Mouse (Mus musculus) v-Abl transformed pro-B cells (cell line): ENCODE measurements at regions not wholly inside any gene's neighbourhood (a gene's known extent, or its start where the extent isn't known, plus 50 kb on each side); places are given as distances from the start of the nearest gene placed in this dataset.

Source experiments
- in situ Hi-C, 2 experiments: fragments of 400-800 bp; cut with MboI; formaldehyde crosslinking; loops; one replicate each; pipeline ENCODE4 v1.15.1; 2025; ENCODE audit not compliant: unreplicated experiment in 2 of 2

- in situ Hi-C loops = no loop called here
These were observed 1149.0 kb downstream of the 9330182O14Rik start for GRCm38 (mm10) chr15:41283199-41283598.

GRCm38 (mm10) chr15:41286809-41287413 lies 1152.7 kb downstream of the 9330182O14Rik start:
- in situ Hi-C loops = no loop called here

GRCm38 (mm10) chr15:41297419-41297818 lies 1163.3 kb downstream of the 9330182O14Rik start:
- in situ Hi-C loops = no loop called here

GRCm38 (mm10) chr15:41306638-41307037 lies 1172.5 kb downstream of the 9330182O14Rik start:
- in situ Hi-C loops = no loop called here

GRCm38 (mm10) chr15:41311728-41312320 lies 1177.7 kb downstream of the 9330182O14Rik start:
- in situ Hi-C loops = no loop called here

GRCm38 (mm10) chr15:41314916-41315315 lies 1180.8 kb downstream of the 9330182O14Rik start:
- in situ Hi-C loops = no loop called here

- in situ Hi-C loops = loop anchor here (5.0 to 25.0 kb wide), 4 partner anchors 627 to 1589 kb away; no protein-coding TSS in a partner anchor
These were observed 1191.6 kb downstream of the 9330182O14Rik start for GRCm38 (mm10) chr15:41325633-41326252.

GRCm38 (mm10) chr15:41329286-41329685 lies 1195.1 kb downstream of the 9330182O14Rik start:
- in situ Hi-C loops = loop anchor here (5.0 to 25.0 kb wide), 4 partner anchors 623 to 1586 kb away; no protein-coding TSS in a partner anchor

- in situ Hi-C loops = loop anchor here in 1 of 2 experiments (25.0 kb wide), 1 partner anchor 1582 kb away; no protein-coding TSS in a partner anchor
These were observed 1195.9 kb downstream of the 9330182O14Rik start for GRCm38 (mm10) chr15:41330085-41330484.

- in situ Hi-C loops = loop anchor here in 1 of 2 experiments (25.0 kb wide), 1 partner anchor 1580 kb away; no protein-coding TSS in a partner anchor
These were observed 1198.3 kb downstream of the 9330182O14Rik start for GRCm38 (mm10) chr15:41332451-41332850.

- in situ Hi-C loops = loop anchor here in 1 of 2 experiments (25.0 kb wide), 1 partner anchor 1579 kb away; no protein-coding TSS in a partner anchor
These were observed 1199.0 kb downstream of the 9330182O14Rik start for GRCm38 (mm10) chr15:41333165-41333564.

- in situ Hi-C loops = loop anchor here in 1 of 2 experiments (25.0 kb wide), 1 partner anchor 1572 kb away; no protein-coding TSS in a partner anchor
These were observed 1206.5 kb downstream of the 9330182O14Rik start for GRCm38 (mm10) chr15:41340621-41341020.

- in situ Hi-C loops = loop anchor here in 1 of 2 experiments (25.0 kb wide), 1 partner anchor 1567 kb away; no protein-coding TSS in a partner anchor
These were observed 1211.4 kb downstream of the 9330182O14Rik start for GRCm38 (mm10) chr15:41345554-41345953.

GRCm38 (mm10) chr15:41347221-41347620 lies 1213.1 kb downstream of the 9330182O14Rik start:
- in situ Hi-C loops = loop anchor here in 1 of 2 experiments (25.0 kb wide), 1 partner anchor 1565 kb away; no protein-coding TSS in a partner anchor

GRCm38 (mm10) chr15:41352129-41352528 lies 1218.0 kb downstream of the 9330182O14Rik start:
- in situ Hi-C loops = no loop called here

GRCm38 (mm10) chr15:41359276-41359675 lies 1225.1 kb downstream of the 9330182O14Rik start:
- in situ Hi-C loops = no loop called here

- in situ Hi-C loops = no loop called here
These were observed 1240.5 kb downstream of the 9330182O14Rik start for GRCm38 (mm10) chr15:41374669-41375068.

GRCm38 (mm10) chr15:41375906-41376305 lies 1241.7 kb downstream of the 9330182O14Rik start:
- in situ Hi-C loops = no loop called here

- in situ Hi-C loops = no loop called here
These were observed 1245.5 kb downstream of the 9330182O14Rik start for GRCm38 (mm10) chr15:41379637-41380036.

- in situ Hi-C loops = no loop called here
These were observed 1246.3 kb downstream of the 9330182O14Rik start for GRCm38 (mm10) chr15:41380429-41380828.

GRCm38 (mm10) chr15:41390699-41391098 lies 1256.5 kb downstream of the 9330182O14Rik start:
- in situ Hi-C loops = no loop called here
